In genomic region chr6:50780677-50781076, GRCm38 (mm10) we compare ENCODE assay signal across 19 mouse cellular contexts.
"Had no signal": no experiment of that assay in that cellular context is flagged by ENCODE, and none has a peak within 500 bp of the region (broad histone marks: within the 10 kb centered on the region; RNA-seq: fewer than 3 reads in every experiment).

No protein-coding gene starts in this region.

- H3K27ac ChIP-seq: midbrain, embryonic 10.5 days; midbrain, embryonic 12.5 days; neural tube, embryonic 13.5 days; neural tube, embryonic 15.5 days; stomach, embryonic 15.5 days; stomach, postnatal 0 days had no signal

- H3K4me3 ChIP-seq: midbrain, embryonic 10.5 days; midbrain, embryonic 12.5 days; myocyte; neural tube, embryonic 13.5 days; neural tube, embryonic 15.5 days; stomach, embryonic 15.5 days had no signal

- H3K9ac ChIP-seq: lung, embryonic 14.5 days; midbrain, embryonic 12.5 days; neural tube, embryonic 13.5 days; neural tube, embryonic 15.5 days; stomach, embryonic 15.5 days had no signal

- H3K9me3 ChIP-seq: midbrain, embryonic 10.5 days; midbrain, embryonic 12.5 days; neural tube, embryonic 13.5 days; neural tube, embryonic 15.5 days; stomach, embryonic 15.5 days had no signal

- H3K27me3 ChIP-seq: midbrain, embryonic 12.5 days; neural tube, embryonic 13.5 days; neural tube, embryonic 15.5 days; stomach, embryonic 15.5 days had no signal

- H3K4me2 ChIP-seq: lung, embryonic 14.5 days; midbrain, embryonic 12.5 days; neural tube, embryonic 13.5 days; neural tube, embryonic 15.5 days; stomach, embryonic 15.5 days had no signal

- ATAC-seq: midbrain, embryonic 16.5 days had no signal

- H3K36me3 ChIP-seq: midbrain, embryonic 10.5 days; midbrain, embryonic 12.5 days; neural tube, embryonic 13.5 days; neural tube, embryonic 15.5 days; stomach, embryonic 15.5 days had no signal

- DNase-seq: lung, adult 18-20 months; lung, embryonic 14.5 days; lung, postnatal 10 days; lung, postnatal 4 days; midbrain, embryonic 14.5 days; retina, postnatal 1 day; right cerebral cortex, adult 18-20 months; right cerebral cortex, postnatal 25 days; thymus, adult 2 months; thymus, postnatal 25 days; thymus, postnatal 4 days had no signal
